Mouse (Mus musculus): ENCODE measurements around the gene Slc27a5. TPM values are rescaled to one million over a fixed set of nuclear protein-coding genes. Genes with fewer than 3 reads are reported as not detected.

Gene Slc27a5
- polyA plus RNA-seq, 1 experiment from 2014 or later = not detected

GRCm38 (mm10) chr7:13006011-13006410 is 8.0 kb upstream of the Slc27a5 start:
- ATAC-seq (ENCODE audit: insufficient number of reproducible peaks, insufficient read depth, low FRiP score, low read depth) = no peak
- Histone ChIP-seq H3K9ac (replicated peaks; ENCODE audit: low read depth, low read length) (no peak overlapping the region), H3K36me3 (ENCODE audit: control insufficient read depth, insufficient read depth, low read length) (peaks cover 25% of the 10 kb centered on the region)

GRCm38 (mm10) chr7:13003380-13003779 is 5.4 kb upstream of the Slc27a5 start:
- Histone ChIP-seq H3K4me3 (ENCODE audit: low read depth, low read length) (no peak overlapping the region), H3K9me3 (ENCODE audit: control insufficient read depth, low read depth, low read length) (no peaks in the 10 kb centered on the region), H3K27me3 (ENCODE audit: control insufficient read depth, insufficient read depth, low read length) (no peaks in the 10 kb centered on the region), H3K9ac (replicated peaks; ENCODE audit: low read depth, low read length) (no peak overlapping the region), H3K36me3 (ENCODE audit: control insufficient read depth, insufficient read depth, low read length) (peaks cover 25% of the 10 kb centered on the region), H3K4me1 (ENCODE audit: control insufficient read depth, insufficient read depth, low read length) (0 out of 2 replicates have a peak, but pooled peaks cover under 1% of the 10 kb centered on the region), H3K4me2 (replicated peaks; ENCODE audit: low read depth, low read length) (no peak overlapping the region), H3K27ac (ENCODE audit: low read length) (no peak overlapping the region)
- no peak for ATAC-seq (ENCODE audit: insufficient number of reproducible peaks, insufficient read depth, low FRiP score, low read depth)
- WGBS = 75% methylated on average over 5 of the region's 5 CpGs

More at GRCm38 (mm10) chr7:13006011-13006410, 8.0 kb upstream of the Slc27a5 start:
- Histone ChIP-seq H3K4me3 (ENCODE audit: low read depth, low read length) (no peak overlapping the region), H3K4me2 (replicated peaks; ENCODE audit: low read depth, low read length) (no peak overlapping the region), H3K4me1 (ENCODE audit: control insufficient read depth, insufficient read depth, low read length) (peaks cover 8% of the 10 kb centered on the region; the same call in 1 of the 2 replicates), H3K9me3 (ENCODE audit: control insufficient read depth, low read depth, low read length) (no peaks in the 10 kb centered on the region), H3K27me3 (ENCODE audit: control insufficient read depth, insufficient read depth, low read length) (no peaks in the 10 kb centered on the region), H3K27ac (ENCODE audit: low read length) (no peak overlapping the region)
- WGBS = 87% methylated on average over 17 of the region's 17 CpGs

- H3K36me3 ChIP-seq (ENCODE audit: control insufficient read depth, insufficient read depth, low read length) = peaks cover 8% of the 10 kb centered on the region
- H3K4me3 ChIP-seq (ENCODE audit: low read depth, low read length) = no peak overlapping the region
- no peak overlapping the region for H3K4me2 ChIP-seq (replicated peaks; ENCODE audit: low read depth, low read length)
- WGBS = 66% methylated on average over 1 of the region's 1 CpGs
- H3K27me3 ChIP-seq (ENCODE audit: control insufficient read depth, insufficient read depth, low read length) = no peaks in the 10 kb centered on the region
- no peak for ATAC-seq (ENCODE audit: insufficient number of reproducible peaks, insufficient read depth, low FRiP score, low read depth)
- H3K9me3 ChIP-seq (ENCODE audit: control insufficient read depth, low read depth, low read length) = no peaks in the 10 kb centered on the region
- H3K27ac ChIP-seq (ENCODE audit: low read length) = no peak overlapping the region
- H3K4me1 ChIP-seq (ENCODE audit: control insufficient read depth, insufficient read depth, low read length) = no peaks in the 10 kb centered on the region
- H3K9ac ChIP-seq (replicated peaks; ENCODE audit: low read depth, low read length) = no peak overlapping the region
Measured at GRCm38 (mm10) chr7:13001584-13001983, 3.6 kb upstream of the Slc27a5 start.

GRCm38 (mm10) chr7:12998851-12999250 is 859 bp upstream of the Slc27a5 start, which contains the start of gene Trim28:
TSS of gene Trim28 (plus strand) at chr7:12999114.
- ATAC-seq (ENCODE audit: insufficient number of reproducible peaks, insufficient read depth, low FRiP score, low read depth) = no peak
- no peaks in the 10 kb centered on the region for H3K4me1 ChIP-seq (ENCODE audit: control insufficient read depth, insufficient read depth, low read length)
- H3K4me2 ChIP-seq (replicated peaks; ENCODE audit: low read depth, low read length) = no peak within 1 kb of the TSS
- H3K4me3 ChIP-seq (ENCODE audit: low read depth, low read length) = no peak within 1 kb of the TSS
- no peak within 1 kb of the TSS for H3K27ac ChIP-seq (ENCODE audit: low read length)
- no peaks in the 10 kb centered on the region for H3K9me3 ChIP-seq (ENCODE audit: control insufficient read depth, low read depth, low read length)
- WGBS = 86% methylated on average over 3 of the region's 3 CpGs
- H3K36me3 ChIP-seq (ENCODE audit: control insufficient read depth, insufficient read depth, low read length) = no peaks in the 10 kb centered on the region
- H3K9ac ChIP-seq (replicated peaks; ENCODE audit: low read depth, low read length) = no peak within 1 kb of the TSS
- H3K27me3 ChIP-seq (ENCODE audit: control insufficient read depth, insufficient read depth, low read length) = no peaks in the 10 kb centered on the region

GRCm38 (mm10) chr7:12997230-12997629 is 762 bp downstream of the Slc27a5 start:
- Histone ChIP-seq H3K4me3 (ENCODE audit: low read depth, low read length) (no peak overlapping the region), H3K4me1 (ENCODE audit: control insufficient read depth, insufficient read depth, low read length) (no peaks in the 10 kb centered on the region), H3K9me3 (ENCODE audit: control insufficient read depth, low read depth, low read length) (no peaks in the 10 kb centered on the region), H3K27me3 (ENCODE audit: control insufficient read depth, insufficient read depth, low read length) (no peaks in the 10 kb centered on the region), H3K9ac (replicated peaks; ENCODE audit: low read depth, low read length) (no peak overlapping the region), H3K27ac (ENCODE audit: low read length) (no peak overlapping the region), H3K36me3 (ENCODE audit: control insufficient read depth, insufficient read depth, low read length) (no peaks in the 10 kb centered on the region), H3K4me2 (replicated peaks; ENCODE audit: low read depth, low read length) (no peak overlapping the region)
- no peak for ATAC-seq (ENCODE audit: insufficient number of reproducible peaks, insufficient read depth, low FRiP score, low read depth)
- 72% methylated on average over 5 of the region's 5 CpGs for WGBS

GRCm38 (mm10) chr7:12995862-12996261 is 2.1 kb downstream of the Slc27a5 start:
- Histone ChIP-seq H3K27ac (ENCODE audit: low read length) (no peak overlapping the region), H3K27me3 (ENCODE audit: control insufficient read depth, insufficient read depth, low read length) (no peaks in the 10 kb centered on the region), H3K4me2 (replicated peaks; ENCODE audit: low read depth, low read length) (no peak overlapping the region), H3K9me3 (ENCODE audit: control insufficient read depth, low read depth, low read length) (no peaks in the 10 kb centered on the region), H3K36me3 (ENCODE audit: control insufficient read depth, insufficient read depth, low read length) (no peaks in the 10 kb centered on the region), H3K9ac (replicated peaks; ENCODE audit: low read depth, low read length) (no peak overlapping the region), H3K4me1 (ENCODE audit: control insufficient read depth, insufficient read depth, low read length) (no peaks in the 10 kb centered on the region), H3K4me3 (ENCODE audit: low read depth, low read length) (no peak overlapping the region)
- ATAC-seq (ENCODE audit: insufficient number of reproducible peaks, insufficient read depth, low FRiP score, low read depth) = no peak

GRCm38 (mm10) chr7:12993148-12993547 is 4.8 kb downstream of the Slc27a5 start:
- no peak overlapping the region for H3K4me3 ChIP-seq (ENCODE audit: low read depth, low read length)
- ATAC-seq (ENCODE audit: insufficient number of reproducible peaks, insufficient read depth, low FRiP score, low read depth) = no peak
- H3K9ac ChIP-seq (replicated peaks; ENCODE audit: low read depth, low read length) = no peak overlapping the region
- no peaks in the 10 kb centered on the region for H3K27me3 ChIP-seq (ENCODE audit: control insufficient read depth, insufficient read depth, low read length)
- 86% methylated on average over 10 of the region's 10 CpGs for WGBS
- H3K4me2 ChIP-seq (replicated peaks; ENCODE audit: low read depth, low read length) = no peak overlapping the region
- H3K27ac ChIP-seq (ENCODE audit: low read length) = no peak overlapping the region
- no peaks in the 10 kb centered on the region for H3K4me1 ChIP-seq (ENCODE audit: control insufficient read depth, insufficient read depth, low read length)
- no peaks in the 10 kb centered on the region for H3K9me3 ChIP-seq (ENCODE audit: control insufficient read depth, low read depth, low read length)
- H3K36me3 ChIP-seq (ENCODE audit: control insufficient read depth, insufficient read depth, low read length) = no peaks in the 10 kb centered on the region

GRCm38 (mm10) chr7:12992222-12992621 is 5.8 kb downstream of the Slc27a5 start:
- Histone ChIP-seq H3K4me1 (ENCODE audit: control insufficient read depth, insufficient read depth, low read length) (no peaks in the 10 kb centered on the region), H3K9me3 (ENCODE audit: control insufficient read depth, low read depth, low read length) (no peaks in the 10 kb centered on the region), H3K27me3 (ENCODE audit: control insufficient read depth, insufficient read depth, low read length) (no peaks in the 10 kb centered on the region), H3K27ac (ENCODE audit: low read length) (no peak overlapping the region), H3K9ac (replicated peaks; ENCODE audit: low read depth, low read length) (no peak overlapping the region), H3K4me2 (replicated peaks; ENCODE audit: low read depth, low read length) (no peak overlapping the region), H3K4me3 (ENCODE audit: low read depth, low read length) (no peak overlapping the region), H3K36me3 (ENCODE audit: control insufficient read depth, insufficient read depth, low read length) (no peaks in the 10 kb centered on the region)
- ATAC-seq (ENCODE audit: insufficient number of reproducible peaks, insufficient read depth, low FRiP score, low read depth) = no peak
- 4% methylated on average over 3 of the region's 3 CpGs for WGBS

GRCm38 (mm10) chr7:12987409-12988189 is 10.4 kb downstream of the Slc27a5 start:
- H3K4me3 ChIP-seq (ENCODE audit: low read depth, low read length) = no peak overlapping the region
- ATAC-seq (ENCODE audit: insufficient number of reproducible peaks, insufficient read depth, low FRiP score, low read depth) = no peak
- H3K4me2 ChIP-seq (replicated peaks; ENCODE audit: low read depth, low read length) = no peak overlapping the region
- no peaks in the 10 kb centered on the region for H3K36me3 ChIP-seq (ENCODE audit: control insufficient read depth, insufficient read depth, low read length)
- no peak overlapping the region for H3K27ac ChIP-seq (ENCODE audit: low read length)
- H3K27me3 ChIP-seq (ENCODE audit: control insufficient read depth, insufficient read depth, low read length) = no peaks in the 10 kb centered on the region
- 73% methylated on average over 8 of the region's 8 CpGs for WGBS
- H3K9me3 ChIP-seq (ENCODE audit: control insufficient read depth, low read depth, low read length) = no peaks in the 10 kb centered on the region
- H3K9ac ChIP-seq (replicated peaks; ENCODE audit: low read depth, low read length) = no peak overlapping the region
- H3K4me1 ChIP-seq (ENCODE audit: control insufficient read depth, insufficient read depth, low read length) = no peaks in the 10 kb centered on the region
